Mouse (Mus musculus): Measurements from ENCODE around the gene Zfp385b.

DNA sequence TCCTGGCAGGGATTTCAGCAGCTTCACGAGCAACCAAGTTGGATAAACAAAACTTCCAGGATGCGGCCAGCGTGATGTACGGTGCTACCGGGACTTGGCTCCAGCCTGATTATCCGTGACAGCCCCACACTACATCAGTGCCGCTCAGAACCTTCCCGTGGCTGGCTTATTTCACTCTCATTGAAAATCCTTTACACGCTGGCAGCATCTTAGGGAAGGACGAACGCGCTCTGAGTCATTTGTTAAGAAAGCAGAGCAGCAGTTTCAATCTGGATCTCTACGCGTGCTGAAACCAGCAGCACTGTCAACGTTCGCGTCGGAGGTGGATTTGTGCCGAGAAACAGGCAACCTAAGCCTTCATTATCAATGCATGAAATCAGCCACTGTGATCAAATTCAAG is 116.4 kb downstream of the Zfp385b start:
- no peak for TF ChIP-seq MAZ (IDR thresholded peaks at IDR 0.05; ENCODE audit: low read depth, low read length)
- no peak for TF ChIP-seq CTCF (conservative IDR thresholded peaks at IDR 0.05 in 1 of 2, IDR thresholded peaks at IDR 0.05 in 1 of 2; ENCODE audit: low read depth in 2 of 2, low read length in 2 of 2)
- no peak for TF ChIP-seq HCFC1 (IDR thresholded peaks at IDR 0.05; ENCODE audit: low read depth, low read length)
- TF ChIP-seq RCOR1 (conservative IDR thresholded peaks at IDR 0.05; ENCODE audit: low read depth, low read length) = no peak
- TF ChIP-seq ETS1 (conservative IDR thresholded peaks at IDR 0.05; ENCODE audit: low read depth, low read length) = no peak
- no peak for TF ChIP-seq ZNF384 (IDR thresholded peaks at IDR 0.05; ENCODE audit: low read depth, low read length)
- no peak for TF ChIP-seq SMC3 (IDR thresholded peaks at IDR 0.05; ENCODE audit: low read depth, low read length)
- no peak for TF ChIP-seq UBTF (IDR thresholded peaks at IDR 0.05; ENCODE audit: low read depth, low read length)
- TF ChIP-seq PAX5 (IDR thresholded peaks at IDR 0.05; ENCODE audit: low read length) = no peak
- no peak for TF ChIP-seq CHD1 (IDR thresholded peaks at IDR 0.05; ENCODE audit: low read depth, low read length)

Data from CH12.LX (cell line).